In the genomic region with DNA sequence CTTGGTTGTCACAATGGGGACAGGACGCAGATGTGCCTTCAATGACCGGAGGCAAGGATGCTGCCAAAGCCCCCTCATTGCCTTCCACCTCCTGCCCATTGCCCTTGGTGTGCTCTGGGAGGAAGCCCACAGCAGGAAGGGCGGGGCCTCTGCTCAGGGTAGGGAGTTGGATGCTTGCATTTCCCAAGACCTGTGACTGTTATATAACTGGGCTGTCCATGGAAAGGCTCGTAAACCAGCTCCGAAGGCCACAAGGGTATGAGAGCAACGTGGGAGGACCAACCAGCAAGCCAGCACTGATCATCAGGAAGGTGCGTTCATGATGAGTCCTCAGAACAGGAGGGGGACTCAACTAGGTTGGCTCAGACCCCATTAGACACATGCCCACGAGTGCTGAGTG, we compare ENCODE assay signal across 22 mouse cellular contexts. TPM values are rescaled to one million over a fixed set of nuclear protein-coding genes. Genes with fewer than 3 reads are reported as not detected.
"Had no signal": no experiment of that assay in that cellular context is flagged by ENCODE, and none has a peak within 500 bp of the region (broad histone marks: within the 10 kb centered on the region; RNA-seq: fewer than 3 reads in every experiment).

No protein-coding gene starts in this region.

- H3K36me3 ChIP-seq: lung, embryonic 15.5 days; midbrain, embryonic 13.5 days; midbrain, embryonic 15.5 days; neural tube, embryonic 12.5 days had no signal

- H3K4me1 ChIP-seq: lung, embryonic 15.5 days; midbrain, embryonic 15.5 days had no signal

- H3K27ac ChIP-seq: lung, embryonic 15.5 days; macrophage; midbrain, embryonic 13.5 days; midbrain, embryonic 15.5 days; neural tube, embryonic 12.5 days had no signal

- H3K27me3 ChIP-seq: lung, embryonic 15.5 days; midbrain, embryonic 13.5 days; midbrain, embryonic 15.5 days had no signal

- H3K9ac ChIP-seq: liver, postnatal 0 days; lung, embryonic 15.5 days; midbrain, embryonic 13.5 days; midbrain, embryonic 15.5 days; neural tube, embryonic 12.5 days had no signal

- DNase-seq: liver, postnatal 0 days; lung, adult 2 months; lung, postnatal 14 days; lung, postnatal 36 days; right cerebral cortex, postnatal 14 days; spleen, adult 18-20 months; thymus, adult 18-20 months; thymus, postnatal 14 days; thymus, postnatal 36 days had no signal

- H3K4me3 ChIP-seq: lung, embryonic 15.5 days; megakaryocyte, embryonic 14.5 days; midbrain, embryonic 13.5 days; midbrain, embryonic 15.5 days; neural tube, embryonic 12.5 days had no signal

RNA-seq across cellular contexts. Expression of gene Asb2, which starts 5.0 kb away (rescaled TPM):
- total RNA-seq: neutrophil, adult 5-6 weeks had no signal

RNA-seq across cellular contexts. Expression of gene 9330161L09Rik, which starts 46.8 kb away (rescaled TPM):
- polyA plus RNA-seq: liver, postnatal 0 days; lung, embryonic 15.5 days; macrophage had no signal

RNA-seq across cellular contexts. Expression of gene Fam181a, which starts 50.0 kb away (rescaled TPM):
- total RNA-seq: megakaryocyte progenitor cell, adult 5-6 weeks; monocyte, adult 5-6 weeks; neutrophil, adult 5-6 weeks had no signal
- polyA plus RNA-seq: liver, postnatal 0 days; lung, embryonic 15.5 days; macrophage; small intestine, adult 2 months; stomach, embryonic 14.5 days; stomach, embryonic 16.5 days; thymus, postnatal 0 days had no signal
